Mouse (Mus musculus): Measurements from ENCODE around the gene 1500011B03Rik. TPM values are rescaled to one million over a fixed set of nuclear protein-coding genes. Genes with fewer than 3 reads are reported as not detected.
A peak's percentile ranks its signal among the peaks of the same experiment; 100 is the strongest.

Gene 1500011B03Rik
- polyA plus RNA-seq, 1 experiment = 31.4 TPM

DNA sequence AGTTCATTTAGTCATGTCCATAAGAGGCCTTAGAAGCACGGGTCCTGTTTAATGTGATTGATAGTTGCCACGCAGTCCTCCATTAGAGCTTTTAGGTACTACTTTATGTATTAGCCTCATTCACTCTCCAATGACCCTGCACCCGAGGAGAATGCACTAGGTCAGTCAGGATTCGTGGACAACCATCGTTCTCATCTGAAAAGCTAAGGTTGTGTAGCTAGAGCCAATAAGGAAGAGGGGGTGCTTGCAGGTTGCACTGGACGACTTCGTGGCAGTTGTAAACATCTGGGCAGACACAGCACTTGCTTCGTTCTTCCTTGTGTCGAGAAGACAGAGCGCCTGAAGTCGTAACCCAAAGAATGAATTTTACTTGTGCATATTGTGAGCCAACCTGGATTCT is 49.5 kb downstream of the 1500011B03Rik start:
- peak overlapping the region; percentile 52 for H3K4me3 ChIP-seq
- H3ac ChIP-seq (ENCODE audit: control insufficient read depth, insufficient read length) = peak overlapping the region; percentile 99
- TF ChIP-seq MAX (IDR thresholded peaks at IDR 0.05; ENCODE audit: low read depth) = no peak
- TF ChIP-seq MYOD1 (IDR thresholded peaks at IDR 0.05; ENCODE audit: control insufficient read depth in 1 of 3, insufficient read length in 2 of 3, low read depth in 2 of 3) = no peak
- no peak for TF ChIP-seq MYOG (IDR thresholded peaks at IDR 0.05; ENCODE audit: control insufficient read depth in 1 of 3, insufficient read depth in 1 of 3, insufficient read length in 2 of 3, low read depth in 2 of 3)
- TF ChIP-seq TCF3 (IDR thresholded peaks at IDR 0.05; ENCODE audit: insufficient read length, low read depth) = no peak
- peak; percentile 22 for TF ChIP-seq POLR2A (IDR thresholded peaks at IDR 0.05; ENCODE audit: insufficient read length, low read depth)
- peaks cover 69% of the 10 kb centered on the region for H3K79me2 ChIP-seq (ENCODE audit: control insufficient read depth, insufficient read depth)
- peak overlapping the region; percentile 97 for H3K4me2 ChIP-seq (ENCODE audit: low read depth)
- H3K36me3 ChIP-seq (ENCODE audit: control insufficient read depth, insufficient read depth) = no peaks in the 10 kb centered on the region
- no peaks in the 10 kb centered on the region for H3K27me3 ChIP-seq (ENCODE audit: control insufficient read depth, insufficient read depth, insufficient read length)

- peak overlapping the region; percentile 99 for H3ac ChIP-seq (ENCODE audit: control insufficient read depth, insufficient read length)
- TF ChIP-seq REST (IDR thresholded peaks at IDR 0.05; ENCODE audit: insufficient read depth, insufficient read length) (no peak), POLR2A (IDR thresholded peaks at IDR 0.05; ENCODE audit: insufficient read length, low read depth) (peak; percentile 55), USF1 (IDR thresholded peaks at IDR 0.05; ENCODE audit: low read depth) (peak; percentile 93), SRF (IDR thresholded peaks at IDR 0.05; ENCODE audit: control insufficient read depth, insufficient read length, low read depth) (no peak), MAX (IDR thresholded peaks at IDR 0.05; ENCODE audit: low read depth) (no peak), POLR2AphosphoS2 (IDR thresholded peaks at IDR 0.05; ENCODE audit: insufficient read length, low read depth) (peak; percentile 50)
Observed at GRCm38 (mm10) chr5:114773211-114773710, 50.0 kb downstream of the 1500011B03Rik start.

GRCm38 (mm10) chr5:114772456-114773203 is 50.6 kb downstream of the 1500011B03Rik start:
- H3K27me3 ChIP-seq (ENCODE audit: control insufficient read depth, insufficient read depth, insufficient read length) = no peaks in the 10 kb centered on the region
- TF ChIP-seq REST (IDR thresholded peaks at IDR 0.05; ENCODE audit: insufficient read depth, insufficient read length) (no peak), MYOG (IDR thresholded peaks at IDR 0.05; ENCODE audit: control insufficient read depth in 1 of 3, insufficient read depth in 1 of 3, insufficient read length in 2 of 3, low read depth in 2 of 3) (peak in 1 of 3 experiments; percentile 15), POLR2A (IDR thresholded peaks at IDR 0.05; ENCODE audit: insufficient read length, low read depth) (no peak), SRF (IDR thresholded peaks at IDR 0.05; ENCODE audit: control insufficient read depth, insufficient read length, low read depth) (no peak)
- peaks cover 72% of the 10 kb centered on the region for H3K79me2 ChIP-seq (ENCODE audit: control insufficient read depth, insufficient read depth)
- H3K36me3 ChIP-seq (ENCODE audit: control insufficient read depth, insufficient read depth) = no peaks in the 10 kb centered on the region
- peak overlapping the region; percentile 99 for H3ac ChIP-seq (ENCODE audit: control insufficient read depth, insufficient read length)
- peak overlapping the region; percentile 52 for H3K4me3 ChIP-seq
- peak overlapping the region; percentile 87 for H3K4me2 ChIP-seq (ENCODE audit: low read depth)

More at GRCm38 (mm10) chr5:114773211-114773710, 50.0 kb downstream of the 1500011B03Rik start:
- H3K4me3 ChIP-seq = peak overlapping the region; percentile 52
- H3K79me2 ChIP-seq (ENCODE audit: control insufficient read depth, insufficient read depth) = peaks cover 72% of the 10 kb centered on the region
- H3K4me2 ChIP-seq (ENCODE audit: low read depth) = peak overlapping the region; percentile 97
- no peaks in the 10 kb centered on the region for H3K36me3 ChIP-seq (ENCODE audit: control insufficient read depth, insufficient read depth)
- H3K27me3 ChIP-seq (ENCODE audit: control insufficient read depth, insufficient read depth, insufficient read length) = no peaks in the 10 kb centered on the region

- TF ChIP-seq USF1 (IDR thresholded peaks at IDR 0.05; ENCODE audit: low read depth) (no peak), REST (IDR thresholded peaks at IDR 0.05; ENCODE audit: insufficient read depth, insufficient read length) (no peak), POLR2AphosphoS2 (IDR thresholded peaks at IDR 0.05; ENCODE audit: insufficient read length, low read depth) (no peak), TCF12 (IDR thresholded peaks at IDR 0.05; ENCODE audit: insufficient read depth, poor library complexity, severe bottlenecking) (no peak), TCF3 (IDR thresholded peaks at IDR 0.05; ENCODE audit: insufficient read length, low read depth) (no peak), POLR2A (IDR thresholded peaks at IDR 0.05; ENCODE audit: insufficient read length, low read depth) (no peak), SRF (IDR thresholded peaks at IDR 0.05; ENCODE audit: control insufficient read depth, insufficient read length, low read depth) (no peak), MYOG (IDR thresholded peaks at IDR 0.05; ENCODE audit: control insufficient read depth in 1 of 3, insufficient read depth in 1 of 3, insufficient read length in 2 of 3, low read depth in 2 of 3) (no peak), MYOD1 (IDR thresholded peaks at IDR 0.05; ENCODE audit: control insufficient read depth in 1 of 3, insufficient read length in 2 of 3, low read depth in 2 of 3) (no peak), E2F4 (IDR thresholded peaks at IDR 0.05; ENCODE audit: insufficient read depth) (no peak)
- H3ac ChIP-seq (ENCODE audit: control insufficient read depth, insufficient read length) = no peak overlapping the region
- peak overlapping the region; percentile 87 for H3K4me2 ChIP-seq (ENCODE audit: low read depth)
- H3K36me3 ChIP-seq (ENCODE audit: control insufficient read depth, insufficient read depth) = no peaks in the 10 kb centered on the region
- H3K4me3 ChIP-seq = peak overlapping the region; percentile 52
- peaks cover 76% of the 10 kb centered on the region for H3K79me2 ChIP-seq (ENCODE audit: control insufficient read depth, insufficient read depth)
- H3K27me3 ChIP-seq (ENCODE audit: control insufficient read depth, insufficient read depth, insufficient read length) = no peaks in the 10 kb centered on the region
Observed at GRCm38 (mm10) chr5:114771796-114772195, 51.5 kb downstream of the 1500011B03Rik start.

DNA sequence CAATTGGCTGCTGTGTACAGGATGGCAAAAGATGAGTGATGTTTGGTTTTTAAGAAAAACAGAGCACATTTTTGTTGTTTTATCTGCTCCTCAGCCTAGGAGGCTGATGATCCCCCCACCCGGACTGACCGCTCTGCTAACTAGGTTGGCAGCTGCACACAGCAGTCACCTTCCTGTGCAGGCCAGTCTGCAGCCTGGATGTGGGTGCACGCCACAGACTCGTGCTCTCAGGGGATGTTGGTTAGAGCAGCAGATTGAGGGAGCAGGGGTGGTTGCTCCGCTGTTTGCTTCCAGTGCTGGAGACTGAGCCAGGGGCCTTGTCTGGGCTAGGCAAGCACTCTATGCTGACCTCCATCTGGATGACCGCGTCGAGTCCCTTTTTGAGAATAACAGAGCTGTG is 53.5 kb downstream of the 1500011B03Rik start:
- Histone ChIP-seq H3K4me3 (no peak overlapping the region), H3K36me3 (ENCODE audit: control insufficient read depth, insufficient read depth) (peaks cover 9% of the 10 kb centered on the region), H3ac (ENCODE audit: control insufficient read depth, insufficient read length) (no peak overlapping the region), H3K79me2 (ENCODE audit: control insufficient read depth, insufficient read depth) (peaks cover 61% of the 10 kb centered on the region), H3K27me3 (ENCODE audit: control insufficient read depth, insufficient read depth, insufficient read length) (no peaks in the 10 kb centered on the region), H3K4me2 (ENCODE audit: low read depth) (no peak overlapping the region)
- no peak for TF ChIP-seq TCF3 (IDR thresholded peaks at IDR 0.05; ENCODE audit: insufficient read length, low read depth)
- no peak for TF ChIP-seq CEBPB (IDR thresholded peaks at IDR 0.05; ENCODE audit: insufficient read depth, poor library complexity, severe bottlenecking)
- no peak for TF ChIP-seq MAX (IDR thresholded peaks at IDR 0.05; ENCODE audit: low read depth)
- TF ChIP-seq TCF12 (IDR thresholded peaks at IDR 0.05; ENCODE audit: insufficient read depth, poor library complexity, severe bottlenecking) = no peak
- no peak for TF ChIP-seq USF1 (IDR thresholded peaks at IDR 0.05; ENCODE audit: low read depth)
- TF ChIP-seq E2F4 (IDR thresholded peaks at IDR 0.05; ENCODE audit: insufficient read depth) = no peak
- no peak for TF ChIP-seq POLR2A (IDR thresholded peaks at IDR 0.05; ENCODE audit: insufficient read length, low read depth)
- no peak for TF ChIP-seq SRF (IDR thresholded peaks at IDR 0.05; ENCODE audit: control insufficient read depth, insufficient read length, low read depth)
- no peak for TF ChIP-seq MYOG (IDR thresholded peaks at IDR 0.05; ENCODE audit: control insufficient read depth in 1 of 3, insufficient read depth in 1 of 3, insufficient read length in 2 of 3, low read depth in 2 of 3)
- TF ChIP-seq REST (IDR thresholded peaks at IDR 0.05; ENCODE audit: insufficient read depth, insufficient read length) = no peak
- no peak for TF ChIP-seq POLR2AphosphoS2 (IDR thresholded peaks at IDR 0.05; ENCODE audit: insufficient read length, low read depth)
- TF ChIP-seq MYOD1 (IDR thresholded peaks at IDR 0.05; ENCODE audit: control insufficient read depth in 1 of 3, insufficient read length in 2 of 3, low read depth in 2 of 3) = no peak

Measured in myocyte (in vitro differentiated cells).